In the genomic region with DNA sequence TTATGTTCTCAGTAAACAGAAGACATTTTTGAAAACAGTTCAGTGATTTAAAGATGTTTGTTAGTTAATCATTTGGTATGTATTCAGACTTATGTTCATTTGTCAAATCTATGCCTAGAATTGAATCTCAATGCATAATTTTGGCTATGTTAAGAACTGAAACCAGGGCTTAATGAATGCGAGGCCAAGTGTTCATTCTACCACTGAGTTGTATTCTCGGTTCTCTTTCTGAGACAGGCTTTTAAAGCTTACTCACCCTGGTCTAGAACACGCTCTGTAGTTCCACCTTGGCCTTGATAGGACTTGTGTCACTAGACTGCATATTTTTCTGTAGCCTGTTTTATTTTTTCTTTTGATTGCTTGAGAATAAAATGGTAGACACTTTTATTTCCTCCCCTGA, we compare ENCODE assay signal across 11 mouse cellular contexts.
"Had no signal": no experiment of that assay in that cellular context is flagged by ENCODE, and none has a peak within 500 bp of the region (broad histone marks: within the 10 kb centered on the region; RNA-seq: fewer than 3 reads in every experiment).

No protein-coding gene starts in this region.

- H3K27me3 ChIP-seq: liver, embryonic 13.5 days; midbrain, embryonic 13.5 days had no signal

- H3K36me3 ChIP-seq: liver, embryonic 13.5 days; midbrain, embryonic 13.5 days had no signal

- H3K9ac ChIP-seq: liver, embryonic 13.5 days; lung, embryonic 14.5 days; midbrain, embryonic 13.5 days had no signal

- ATAC-seq: intestine, postnatal 0 days; midbrain, embryonic 13.5 days; midbrain, embryonic 16.5 days had no signal

- H3K9me3 ChIP-seq: liver, embryonic 13.5 days; midbrain, embryonic 13.5 days had no signal

- H3K4me3 ChIP-seq: liver, embryonic 13.5 days; midbrain, embryonic 13.5 days; myocyte had no signal

- H3K4me2 ChIP-seq: liver, embryonic 13.5 days; lung, embryonic 14.5 days; midbrain, embryonic 13.5 days had no signal

- H3K27ac ChIP-seq: kidney, postnatal 0 days; liver, embryonic 13.5 days; midbrain, embryonic 13.5 days had no signal

- DNase-seq: kidney, adult 2 months; kidney, postnatal 25 days; liver, embryonic 13.5 days; thymus, adult 18-20 months; thymus, postnatal 36 days had no signal
